Mouse (Mus musculus) macrophage (primary cell): ENCODE results near the gene Wnt3. TPM values are rescaled to one million over a fixed set of nuclear protein-coding genes. Genes with fewer than 3 reads are reported as not detected.

ENCODE experiments used
- H3K27ac ChIP-seq: fragments of 350-480 bp; formaldehyde crosslinking; 2 replicates; pipeline ENCODE4 v1.9.0; 2021
- H3K36me3 ChIP-seq: fragments of 350-480 bp; formaldehyde crosslinking; 2 replicates; pipeline ENCODE4 v1.9.0; 2021; ENCODE audit errors: inconsistent target
- H3K4me3 ChIP-seq: fragments of 350-480 bp; formaldehyde crosslinking; 2 replicates; pipeline ENCODE4 v1.9.0; 2021; ENCODE audit errors: inconsistent target
- H3K79me2 ChIP-seq: fragments of 350-480 bp; formaldehyde crosslinking; 2 replicates; pipeline ENCODE4 v1.9.0; 2021; ENCODE audit errors: inconsistent target
- WGBS: methylation state at CpG from one replicate; pipeline ENCODE4 v1.1.7; 2026; ENCODE audit warnings: inconsistent platforms; ENCODE audit not compliant: missing documents; 5-methylcytosine and 5-hydroxymethylcytosine counted together
- polyA plus RNA-seq: library from polyadenylated mRNA; stranded (reverse); fragments of 250-400 nt; gene quantifications from 3 replicates; pipeline ENCODE4 v1.2.4, GENCODE M21; 2018; ENCODE audit warnings: inconsistent platforms

The Wnt3 gene
- polyA plus RNA-seq, 1 experiment from 2014 or later: not detected

DNA sequence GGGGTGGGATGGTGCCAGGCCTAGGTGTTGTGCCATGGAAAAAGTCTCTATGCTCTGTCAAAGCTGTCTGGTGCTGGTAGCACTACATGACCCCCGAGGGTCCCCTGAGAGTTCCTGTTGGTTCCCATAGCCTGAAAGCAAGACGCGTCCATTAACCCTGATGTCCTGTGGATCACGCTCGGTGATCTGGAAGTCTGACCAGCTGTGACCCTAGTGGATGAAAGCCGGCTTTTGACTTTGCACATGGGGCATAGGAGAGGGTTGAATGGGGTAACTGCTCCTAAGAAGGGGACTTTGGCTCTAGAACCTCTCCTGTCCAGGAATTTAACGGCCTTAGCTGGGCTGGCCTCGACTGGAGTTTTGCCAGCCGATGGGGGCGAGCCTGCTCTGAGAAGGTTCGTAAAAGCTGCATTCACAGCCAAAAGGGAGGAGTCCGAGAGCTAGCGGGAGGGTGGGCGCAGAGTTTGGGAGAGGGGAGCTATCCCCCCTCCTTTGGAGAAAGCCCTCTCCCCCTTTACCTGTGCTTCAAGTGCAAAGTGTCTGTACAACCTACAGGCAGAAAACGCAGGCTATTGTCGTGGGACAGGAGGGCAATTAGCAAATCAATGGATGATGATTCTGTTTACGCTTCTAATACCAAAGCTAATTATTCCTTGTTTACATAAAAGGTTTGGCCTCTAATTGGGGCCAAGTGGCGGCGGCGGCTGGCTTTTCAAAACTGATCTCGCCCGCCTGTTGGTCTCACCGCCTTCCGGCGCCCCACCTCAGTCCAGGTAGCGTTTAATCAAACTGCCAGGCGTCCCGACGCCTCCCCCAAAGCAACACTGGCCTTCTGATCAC lies 35.0 kb downstream of the Wnt3 start:
- 11% methylated on average over 29 of the region's 29 CpGs for WGBS
- H3K4me3 ChIP-seq: no peak overlapping the region
- no peak overlapping the region for H3K27ac ChIP-seq
- H3K36me3 ChIP-seq: no peaks in the 10 kb centered on the region
- H3K79me2 ChIP-seq: no peaks in the 10 kb centered on the region

DNA sequence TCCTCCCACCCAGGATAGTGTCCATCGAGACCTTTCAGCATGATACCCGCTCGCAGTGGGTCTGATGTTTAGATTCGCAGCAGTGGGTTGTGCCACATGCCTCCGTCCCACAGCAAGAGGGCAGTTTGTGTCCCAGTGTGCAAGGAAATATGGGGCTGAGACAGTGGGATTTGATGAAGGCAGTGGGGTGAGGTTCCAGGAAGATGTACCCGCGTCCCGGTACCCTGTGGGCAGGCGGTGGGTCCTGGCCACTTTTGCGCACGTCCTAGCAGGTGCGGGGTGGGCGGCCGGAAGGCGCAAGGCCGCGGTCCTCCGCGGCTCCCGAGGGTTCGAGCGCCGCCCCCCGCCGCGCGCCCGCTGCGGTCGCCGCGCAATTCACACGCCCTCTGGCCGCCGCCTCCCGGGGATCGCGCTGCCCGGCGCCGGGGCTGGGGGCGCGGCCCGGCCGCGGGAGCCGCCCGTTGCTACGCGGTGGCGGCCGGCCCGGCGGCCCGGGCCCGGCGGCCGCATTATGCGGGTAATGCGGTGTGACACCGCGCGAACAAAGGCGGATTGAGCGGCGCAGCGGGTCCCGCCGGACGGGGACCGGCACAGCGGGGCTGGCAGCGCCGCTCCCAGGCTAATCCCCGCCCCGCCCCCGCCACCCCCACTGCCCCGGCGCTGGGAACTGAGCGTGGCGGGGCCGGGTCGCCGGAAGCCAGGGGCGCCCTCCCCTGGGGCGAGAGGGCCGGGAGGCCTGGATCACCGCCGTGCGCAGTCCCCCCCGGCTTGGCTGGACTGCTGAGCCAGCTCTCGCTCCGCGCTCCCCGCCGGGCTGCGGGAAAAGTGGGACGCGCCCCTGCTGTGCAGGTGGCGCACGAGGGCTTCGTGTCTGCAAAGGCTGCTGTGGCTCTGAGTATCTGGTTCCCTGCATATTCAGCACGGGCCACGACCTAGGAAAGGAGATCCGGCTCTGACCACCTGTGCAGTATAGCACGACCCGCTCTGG lies 36.0 kb downstream of the Wnt3 start:
- H3K27ac ChIP-seq: no peak overlapping the region
- no peak overlapping the region for H3K4me3 ChIP-seq
- no peaks in the 10 kb centered on the region for H3K36me3 ChIP-seq
- 2% methylated on average over 104 of the region's 107 CpGs for WGBS
- no peaks in the 10 kb centered on the region for H3K79me2 ChIP-seq

- Histone ChIP-seq H3K4me3 (no peak overlapping the region), H3K36me3 (no peaks in the 10 kb centered on the region), H3K79me2 (no peaks in the 10 kb centered on the region), H3K27ac (no peak overlapping the region)
- WGBS: 44% methylated on average over 12 of the region's 12 CpGs
Observed at GRCm38 (mm10) chr11:103810631-103811030, 36.7 kb downstream of the Wnt3 start.

DNA sequence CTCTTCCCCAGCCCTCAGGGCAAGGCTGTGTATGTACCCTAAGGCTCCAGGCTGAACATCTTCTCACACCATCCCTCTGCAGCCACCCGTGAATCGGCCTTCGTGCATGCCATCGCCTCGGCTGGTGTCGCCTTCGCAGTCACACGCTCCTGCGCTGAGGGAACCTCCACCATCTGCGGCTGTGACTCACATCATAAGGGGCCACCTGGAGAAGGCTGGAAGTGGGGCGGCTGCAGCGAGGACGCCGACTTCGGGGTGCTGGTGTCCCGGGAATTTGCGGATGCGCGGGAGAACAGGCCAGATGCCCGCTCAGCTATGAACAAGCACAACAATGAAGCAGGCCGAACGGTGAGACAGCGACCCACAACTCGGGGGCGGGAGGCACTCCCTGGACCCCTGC lies 37.3 kb downstream of the Wnt3 start:
- 71% methylated on average over 22 of the region's 25 CpGs for WGBS
- Histone ChIP-seq H3K79me2 (no peaks in the 10 kb centered on the region), H3K4me3 (no peak overlapping the region), H3K36me3 (no peaks in the 10 kb centered on the region), H3K27ac (no peak overlapping the region)

DNA sequence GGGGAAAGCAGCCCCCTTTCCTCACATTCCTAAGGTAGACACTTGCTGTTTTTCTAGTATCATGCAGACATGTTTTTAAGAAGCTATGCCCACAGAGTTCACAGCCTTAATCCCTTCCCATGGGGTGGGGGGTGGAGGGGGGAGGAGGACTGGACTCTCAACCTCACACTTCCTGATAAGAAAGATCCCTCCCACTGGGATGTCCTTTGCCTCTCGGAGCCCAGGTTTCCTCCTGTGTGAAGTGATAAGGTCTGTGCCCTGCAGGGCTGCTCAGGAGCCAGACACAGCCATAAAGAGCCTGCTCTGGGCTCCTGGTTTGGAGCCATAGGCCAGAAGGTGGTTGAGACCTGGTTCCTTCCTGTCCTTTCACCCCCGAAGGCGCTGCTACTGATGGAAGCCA lies 40.9 kb downstream of the Wnt3 start:
- Histone ChIP-seq H3K27ac (no peak overlapping the region), H3K36me3 (no peaks in the 10 kb centered on the region), H3K4me3 (no peak overlapping the region), H3K79me2 (no peaks in the 10 kb centered on the region)
- 13% methylated on average over 3 of the region's 3 CpGs for WGBS

DNA sequence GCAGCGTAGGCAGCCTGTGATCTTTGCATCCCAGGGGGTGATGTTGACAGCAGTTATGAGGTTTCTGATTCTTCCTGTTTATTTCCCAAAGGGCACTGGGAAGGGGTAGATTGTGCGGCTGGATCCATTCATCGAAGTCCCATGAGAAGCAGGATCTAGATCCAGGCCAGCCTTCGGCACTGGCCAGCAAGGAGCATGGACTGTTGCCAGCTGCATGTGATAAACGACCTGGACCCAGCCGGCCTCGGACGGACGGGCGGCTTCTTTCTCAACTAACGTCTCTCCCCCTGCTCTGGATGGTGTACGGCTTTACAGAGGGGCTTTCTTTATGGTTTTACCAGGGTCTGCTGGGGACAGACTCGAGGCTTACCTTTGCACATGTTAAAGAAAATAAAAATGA lies 42.0 kb downstream of the Wnt3 start:
- H3K27ac ChIP-seq: no peak overlapping the region
- H3K36me3 ChIP-seq: peaks cover under 1% of the 10 kb centered on the region
- WGBS: 89% methylated on average over 13 of the region's 13 CpGs
- no peak overlapping the region for H3K4me3 ChIP-seq
- no peaks in the 10 kb centered on the region for H3K79me2 ChIP-seq

- no peak overlapping the region for H3K27ac ChIP-seq
- peaks cover 7% of the 10 kb centered on the region for H3K36me3 ChIP-seq
- no peak overlapping the region for H3K4me3 ChIP-seq
- no peaks in the 10 kb centered on the region for H3K79me2 ChIP-seq
- 93% methylated on average over 8 of the region's 8 CpGs for WGBS
Observed at GRCm38 (mm10) chr11:103816719-103817118, 42.8 kb downstream of the Wnt3 start.

DNA sequence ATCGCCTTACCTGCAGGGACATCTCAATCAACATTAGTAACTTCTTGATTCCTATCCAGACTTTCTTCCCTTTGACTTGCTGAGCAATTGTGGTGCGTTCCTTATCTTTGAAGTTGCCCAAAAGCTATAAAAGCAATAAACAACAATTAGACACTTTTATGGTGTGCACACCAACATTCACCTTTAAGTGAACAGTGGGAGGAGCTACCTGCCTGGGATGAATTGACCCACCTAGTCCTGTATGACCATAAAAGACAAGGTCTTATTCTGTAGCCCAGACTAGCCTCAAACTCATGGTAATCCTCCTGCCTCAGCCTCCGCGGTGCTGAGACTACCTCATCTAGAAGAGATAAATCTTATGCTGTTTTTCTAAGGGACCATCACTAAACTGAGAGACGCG lies 53.3 kb downstream of the Wnt3 start:
- Histone ChIP-seq H3K36me3 (peaks cover 74% of the 10 kb centered on the region), H3K4me3 (no peak overlapping the region), H3K27ac (no peak overlapping the region), H3K79me2 (no peaks in the 10 kb centered on the region)
- 97% methylated on average over 6 of the region's 6 CpGs for WGBS

GRCm38 (mm10) chr11:103828866-103829265 lies 54.9 kb downstream of the Wnt3 start:
- Histone ChIP-seq H3K4me3 (no peak overlapping the region), H3K27ac (no peak overlapping the region), H3K36me3 (peaks cover 58% of the 10 kb centered on the region), H3K79me2 (no peaks in the 10 kb centered on the region)
- WGBS: 96% methylated on average over 7 of the region's 7 CpGs

DNA sequence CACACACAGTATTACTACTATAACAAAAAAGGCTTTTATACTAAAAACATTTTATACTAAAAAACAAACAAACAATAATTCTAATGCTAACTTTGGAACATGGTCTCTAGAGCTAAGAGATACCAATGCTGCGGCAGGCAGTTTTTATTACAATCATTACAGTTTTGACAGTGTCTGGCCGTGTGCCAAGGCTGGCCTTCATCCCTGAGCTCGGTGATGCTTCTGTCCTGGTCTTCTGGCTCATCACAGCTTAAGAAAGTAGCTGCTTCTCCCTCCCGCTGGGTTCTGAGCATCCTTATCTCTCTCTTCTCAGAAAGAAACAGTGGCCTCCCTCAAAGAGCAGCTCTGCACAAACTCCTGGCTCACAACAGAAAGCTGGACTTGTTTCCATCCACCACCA lies 56.0 kb downstream of the Wnt3 start:
- H3K27ac ChIP-seq: no peak overlapping the region
- peaks cover 49% of the 10 kb centered on the region for H3K36me3 ChIP-seq
- H3K79me2 ChIP-seq: no peaks in the 10 kb centered on the region
- H3K4me3 ChIP-seq: no peak overlapping the region
- 94% methylated on average over 4 of the region's 4 CpGs for WGBS

- H3K4me3 ChIP-seq: no peak overlapping the region
- no peak overlapping the region for H3K27ac ChIP-seq
- H3K79me2 ChIP-seq: no peaks in the 10 kb centered on the region
- 92% methylated on average over 9 of the region's 9 CpGs for WGBS
- H3K36me3 ChIP-seq: peaks cover 47% of the 10 kb centered on the region
Observed at GRCm38 (mm10) chr11:103830476-103830875, 56.5 kb downstream of the Wnt3 start.

- no peak overlapping the region for H3K4me3 ChIP-seq
- no peaks in the 10 kb centered on the region for H3K79me2 ChIP-seq
- H3K36me3 ChIP-seq: peaks cover 39% of the 10 kb centered on the region
- no peak overlapping the region for H3K27ac ChIP-seq
- WGBS: 96% methylated on average over 3 of the region's 3 CpGs
Observed at GRCm38 (mm10) chr11:103831766-103832165, 57.8 kb downstream of the Wnt3 start.

DNA sequence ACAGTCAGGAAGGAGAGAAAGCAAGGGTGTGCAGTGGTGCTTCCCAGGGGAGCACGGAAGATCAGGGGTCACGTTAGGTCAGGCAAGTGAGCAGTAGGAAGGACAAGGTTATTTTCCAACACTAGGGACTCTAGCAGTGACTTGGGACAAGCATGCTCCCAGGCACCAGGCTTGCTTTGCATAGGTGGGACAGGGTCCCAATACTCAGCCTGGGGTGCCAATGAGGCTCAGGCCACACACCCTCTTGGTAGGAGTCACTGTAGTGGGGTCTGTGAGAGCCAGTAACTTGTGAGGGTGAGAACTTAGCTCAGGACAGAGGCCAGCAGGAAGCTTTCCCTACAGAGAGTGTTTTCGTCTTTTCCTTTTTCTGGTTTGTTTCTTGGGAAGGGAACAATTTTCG lies 58.4 kb downstream of the Wnt3 start:
- H3K27ac ChIP-seq: no peak overlapping the region
- H3K79me2 ChIP-seq: no peaks in the 10 kb centered on the region
- H3K4me3 ChIP-seq: no peak overlapping the region
- peaks cover 39% of the 10 kb centered on the region for H3K36me3 ChIP-seq
- WGBS: 95% methylated on average over 4 of the region's 4 CpGs

GRCm38 (mm10) chr11:103838955-103839354 lies 65.0 kb downstream of the Wnt3 start:
- H3K27ac ChIP-seq: no peak overlapping the region
- peaks cover 23% of the 10 kb centered on the region for H3K36me3 ChIP-seq
- no peak overlapping the region for H3K4me3 ChIP-seq
- WGBS: 82% methylated on average over 2 of the region's 2 CpGs
- H3K79me2 ChIP-seq: no peaks in the 10 kb centered on the region

GRCm38 (mm10) chr11:103840834-103841233 lies 66.9 kb downstream of the Wnt3 start:
- Histone ChIP-seq H3K36me3 (peaks cover 34% of the 10 kb centered on the region; the same call in 1 of the 2 replicates), H3K27ac (no peak overlapping the region)
- 95% methylated on average over 11 of the region's 11 CpGs for WGBS

More at GRCm38 (mm10) chr11:103840834-103841233, 66.9 kb downstream of the Wnt3 start:
- no peaks in the 10 kb centered on the region for H3K79me2 ChIP-seq
- no peak overlapping the region for H3K4me3 ChIP-seq
